Mouse (Mus musculus): ENCODE measurements around the gene Nol11. TPM values are rescaled to one million over a fixed set of nuclear protein-coding genes. Genes with fewer than 3 reads are reported as not detected.
"Not testable (repeated sequence)": the region's sequence is repeated elsewhere in the genome, so short reads cannot be mapped to it uniquely, and the experiment has no call there.

Nol11 gene
- polyA plus RNA-seq, 1 experiment from 2014 or later: 77.7 TPM

- H3K4me3 ChIP-seq; H3K9me3 ChIP-seq (replicated peaks); H3K27me3 ChIP-seq (ENCODE audit: low read depth, poor library complexity, severe bottlenecking); H3K4me1 ChIP-seq; DNase-seq (ENCODE audit: low spot score); H3K36me3 ChIP-seq; H3K27ac ChIP-seq: not testable (repeated sequence)
- 92% methylated on average over 11 of the region's 11 CpGs for WGBS
These were observed 45.2 kb downstream of the Nol11 start for GRCm38 (mm10) chr11:107143956-107144355.

- 90% methylated on average over 2 of the region's 2 CpGs for WGBS
These were observed 46.8 kb downstream of the Nol11 start for GRCm38 (mm10) chr11:107142382-107142781.

GRCm38 (mm10) chr11:107140756-107141155 lies 48.4 kb downstream of the Nol11 start:
- DNase-seq (ENCODE audit: low spot score): no peak
- Histone ChIP-seq H3K27ac (no peak overlapping the region), H3K27me3 (ENCODE audit: low read depth, poor library complexity, severe bottlenecking) (no peaks in the 10 kb centered on the region), H3K4me3 (no peak overlapping the region), H3K9me3 (replicated peaks) (no peaks in the 10 kb centered on the region), H3K36me3 (no peaks in the 10 kb centered on the region), H3K4me1 (no peaks in the 10 kb centered on the region)
- 29% methylated on average over 6 of the region's 6 CpGs for WGBS

More at GRCm38 (mm10) chr11:107142382-107142781, 46.8 kb downstream of the Nol11 start:
- Histone ChIP-seq H3K27ac (no peak overlapping the region), H3K27me3 (ENCODE audit: low read depth, poor library complexity, severe bottlenecking) (no peaks in the 10 kb centered on the region), H3K9me3 (replicated peaks) (no peaks in the 10 kb centered on the region), H3K4me1 (no peaks in the 10 kb centered on the region), H3K4me3 (no peak overlapping the region), H3K36me3 (no peaks in the 10 kb centered on the region)
- no peak for DNase-seq (ENCODE audit: low spot score)

GRCm38 (mm10) chr11:107138633-107139032 lies 50.5 kb downstream of the Nol11 start:
- Histone ChIP-seq H3K4me3 (no peak overlapping the region), H3K9me3 (replicated peaks) (no peaks in the 10 kb centered on the region), H3K36me3 (no peaks in the 10 kb centered on the region), H3K27ac (no peak overlapping the region), H3K27me3 (ENCODE audit: low read depth, poor library complexity, severe bottlenecking) (no peaks in the 10 kb centered on the region), H3K4me1 (no peaks in the 10 kb centered on the region)
- 85% methylated on average over 3 of the region's 3 CpGs for WGBS
- DNase-seq (ENCODE audit: low spot score): no peak

- Histone ChIP-seq H3K27ac (no peak overlapping the region), H3K9me3 (replicated peaks) (no peaks in the 10 kb centered on the region), H3K4me3 (no peak overlapping the region), H3K36me3 (no peaks in the 10 kb centered on the region), H3K27me3 (ENCODE audit: low read depth, poor library complexity, severe bottlenecking) (no peaks in the 10 kb centered on the region), H3K4me1 (peaks cover 3% of the 10 kb centered on the region)
- WGBS: 94% methylated on average over 6 of the region's 6 CpGs
- no peak for DNase-seq (ENCODE audit: low spot score)
These were observed 51.6 kb downstream of the Nol11 start for GRCm38 (mm10) chr11:107137593-107137992.

- not testable (repeated sequence) for H3K4me3 ChIP-seq; H3K36me3 ChIP-seq; H3K4me1 ChIP-seq; H3K9me3 ChIP-seq (replicated peaks); DNase-seq (ENCODE audit: low spot score); H3K27ac ChIP-seq; H3K27me3 ChIP-seq (ENCODE audit: low read depth, poor library complexity, severe bottlenecking)
- 97% methylated on average over 10 of the region's 10 CpGs for WGBS
These were observed 52.7 kb downstream of the Nol11 start for GRCm38 (mm10) chr11:107136458-107136857.

GRCm38 (mm10) chr11:107135741-107136140 lies 53.4 kb downstream of the Nol11 start:
- no peaks in the 10 kb centered on the region for H3K27me3 ChIP-seq (ENCODE audit: low read depth, poor library complexity, severe bottlenecking)
- H3K27ac ChIP-seq: no peak overlapping the region
- peaks cover 6% of the 10 kb centered on the region for H3K4me1 ChIP-seq
- 58% methylated on average over 3 of the region's 3 CpGs for WGBS
- DNase-seq (ENCODE audit: low spot score): no peak
- H3K36me3 ChIP-seq: no peaks in the 10 kb centered on the region
- no peaks in the 10 kb centered on the region for H3K9me3 ChIP-seq (replicated peaks)
- H3K4me3 ChIP-seq: no peak overlapping the region

- Histone ChIP-seq H3K9me3 (replicated peaks) (no peaks in the 10 kb centered on the region), H3K27ac (peak overlapping the region; percentile 99), H3K4me3 (peak overlapping the region; percentile 92), H3K27me3 (ENCODE audit: low read depth, poor library complexity, severe bottlenecking) (no peaks in the 10 kb centered on the region), H3K36me3 (peaks cover 9% of the 10 kb centered on the region), H3K4me1 (peaks cover 20% of the 10 kb centered on the region)
- under 1% methylated on average over 16 of the region's 16 CpGs for WGBS
- DNase-seq (ENCODE audit: low spot score): no peak
These were observed 56.8 kb downstream of the Nol11 start for GRCm38 (mm10) chr11:107132426-107132825.

GRCm38 (mm10) chr11:107131749-107132421 lies 57.3 kb downstream of the Nol11 start, which contains the start of gene Bptf:
Gene Bptf, minus strand, starts transcription at chr11:107132127.
- Histone ChIP-seq H3K9me3 (replicated peaks) (no peaks in the 10 kb centered on the region), H3K27me3 (ENCODE audit: low read depth, poor library complexity, severe bottlenecking) (no peaks in the 10 kb centered on the region), H3K4me3 (peak within 1 kb of the TSS; percentile 92), H3K36me3 (peaks cover 9% of the 10 kb centered on the region), H3K27ac (peak within 1 kb of the TSS; percentile 99), H3K4me1 (peaks cover 20% of the 10 kb centered on the region)
- WGBS: 2% methylated on average over 78 of the region's 94 CpGs
- DNase-seq (ENCODE audit: low spot score): peak; percentile 93

- no peaks in the 10 kb centered on the region for H3K27me3 ChIP-seq (ENCODE audit: low read depth, poor library complexity, severe bottlenecking)
- H3K9me3 ChIP-seq (replicated peaks): no peaks in the 10 kb centered on the region
- DNase-seq (ENCODE audit: low spot score): peak; percentile 80
- peaks cover 14% of the 10 kb centered on the region for H3K36me3 ChIP-seq
- H3K27ac ChIP-seq: peak overlapping the region; percentile 99
- peaks cover 20% of the 10 kb centered on the region for H3K4me1 ChIP-seq
- peak overlapping the region; percentile 92 for H3K4me3 ChIP-seq
- WGBS: 2% methylated on average over 61 of the region's 65 CpGs
These were observed 58.1 kb downstream of the Nol11 start for GRCm38 (mm10) chr11:107130879-107131748.

- Histone ChIP-seq H3K27ac (peak overlapping the region; percentile 99), H3K4me3 (peak overlapping the region; percentile 92), H3K9me3 (replicated peaks) (no peaks in the 10 kb centered on the region), H3K4me1 (peaks cover 20% of the 10 kb centered on the region), H3K36me3 (peaks cover 14% of the 10 kb centered on the region), H3K27me3 (ENCODE audit: low read depth, poor library complexity, severe bottlenecking) (no peaks in the 10 kb centered on the region)
- peak; percentile 45 for DNase-seq (ENCODE audit: low spot score)
- WGBS: 4% methylated on average over 18 of the region's 18 CpGs
These were observed 58.9 kb downstream of the Nol11 start for GRCm38 (mm10) chr11:107130221-107130788.

- H3K27me3 ChIP-seq (ENCODE audit: low read depth, poor library complexity, severe bottlenecking): no peaks in the 10 kb centered on the region
- no peak for DNase-seq (ENCODE audit: low spot score)
- H3K4me1 ChIP-seq: peaks cover 23% of the 10 kb centered on the region
These were observed 59.5 kb downstream of the Nol11 start for GRCm38 (mm10) chr11:107129641-107130040.

GRCm38 (mm10) chr11:107126716-107127115 lies 62.5 kb downstream of the Nol11 start:
- H3K9me3 ChIP-seq (replicated peaks); DNase-seq (ENCODE audit: low spot score); H3K27ac ChIP-seq; H3K27me3 ChIP-seq (ENCODE audit: low read depth, poor library complexity, severe bottlenecking); H3K4me3 ChIP-seq: not testable (repeated sequence)
- Histone ChIP-seq H3K4me1 (peaks cover 27% of the 10 kb centered on the region), H3K36me3 (peaks cover 40% of the 10 kb centered on the region)
- 68% methylated on average over 2 of the region's 2 CpGs for WGBS

More at GRCm38 (mm10) chr11:107129641-107130040, 59.5 kb downstream of the Nol11 start:
- 39% methylated on average over 2 of the region's 2 CpGs for WGBS
- peaks cover 14% of the 10 kb centered on the region for H3K36me3 ChIP-seq
- H3K27ac ChIP-seq: no peak overlapping the region
- H3K4me3 ChIP-seq: peak overlapping the region; percentile 92
- no peaks in the 10 kb centered on the region for H3K9me3 ChIP-seq (replicated peaks)
